Mouse (Mus musculus): ENCODE measurements at regions not wholly inside any gene's neighbourhood (a gene's known extent, or its start where the extent isn't known, plus 50 kb on each side); places are given as distances from the start of the nearest gene placed in this dataset.

DNA sequence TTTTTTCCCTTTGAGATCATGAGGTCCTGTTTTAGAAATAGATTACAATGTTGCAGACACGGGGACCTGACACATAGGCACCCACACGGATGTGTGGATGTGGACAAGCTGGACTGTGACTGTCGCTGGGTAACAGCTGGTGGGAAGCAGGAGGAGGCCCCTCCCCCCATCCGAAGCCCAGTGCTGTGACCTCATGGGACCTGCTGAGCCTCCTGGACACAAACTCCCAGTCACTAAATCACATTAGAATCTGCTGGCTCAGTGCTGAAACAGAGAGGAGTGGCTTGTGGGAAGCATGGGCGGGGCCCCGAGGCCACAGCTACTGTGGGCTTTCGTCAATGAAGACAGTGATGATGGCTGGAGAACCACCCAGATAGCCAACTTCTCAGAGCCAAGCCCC lies 101.7 kb downstream of the Olfm1 start:
- TF ChIP-seq JUND (conservative IDR thresholded peaks at IDR 0.05; ENCODE audit: low read depth, low read length) (no peak), KAT2A (IDR thresholded peaks at IDR 0.05; ENCODE audit: insufficient replicate concordance, low read length) (no peak), UBTF (IDR thresholded peaks at IDR 0.05; ENCODE audit: low read depth, low read length) (no peak), CTCF (conservative IDR thresholded peaks at IDR 0.05 in 1 of 2, IDR thresholded peaks at IDR 0.05 in 1 of 2; ENCODE audit: low read depth in 2 of 2, low read length in 2 of 2) (no peak)
